Mouse (Mus musculus) mesoderm, embryonic 11.5 days (tissue): ENCODE data around the gene Trpm5.
A peak's percentile ranks its signal among the peaks of the same experiment; 100 is the strongest.

ENCODE experiments used
- DNase-seq: peaks from one replicate; pipeline ENCODE4 v3.0.0-alpha.2; 2012; ENCODE audit warnings: low read depth, low spot score

The Trpm5 gene

DNA sequence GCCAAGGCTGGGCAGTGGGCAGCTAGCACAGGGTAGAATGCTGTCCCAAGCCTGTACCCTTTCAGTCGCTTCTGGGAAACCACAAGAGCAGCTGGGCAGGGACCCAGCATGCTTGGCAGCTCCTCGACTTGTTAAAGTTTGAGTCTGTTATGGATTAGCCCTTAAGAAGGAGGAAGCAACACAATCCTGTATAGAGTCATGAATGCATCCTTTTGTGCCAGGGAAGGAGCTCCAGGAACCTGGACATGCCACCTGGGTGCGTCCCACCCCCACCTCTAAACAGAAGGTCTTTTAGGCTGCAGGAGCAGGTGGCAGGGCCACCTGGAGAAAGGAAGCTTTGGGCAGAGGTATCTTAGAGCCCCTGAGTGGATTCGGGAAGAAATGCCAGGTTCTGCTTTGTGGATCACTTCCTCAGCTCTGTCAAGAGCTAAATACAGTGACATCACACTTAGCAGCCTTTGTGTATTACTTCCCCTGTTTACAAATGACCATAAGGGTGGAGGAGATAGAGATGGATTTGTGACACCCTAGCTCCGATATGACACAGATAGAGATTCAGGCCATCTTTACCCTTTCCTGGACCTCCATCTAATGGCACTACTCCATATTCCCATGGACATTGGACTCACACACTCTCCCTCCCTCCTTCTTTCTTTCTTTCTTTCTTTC lies 35.1 kb downstream of the Trpm5 start:
- no peak for DNase-seq

DNA sequence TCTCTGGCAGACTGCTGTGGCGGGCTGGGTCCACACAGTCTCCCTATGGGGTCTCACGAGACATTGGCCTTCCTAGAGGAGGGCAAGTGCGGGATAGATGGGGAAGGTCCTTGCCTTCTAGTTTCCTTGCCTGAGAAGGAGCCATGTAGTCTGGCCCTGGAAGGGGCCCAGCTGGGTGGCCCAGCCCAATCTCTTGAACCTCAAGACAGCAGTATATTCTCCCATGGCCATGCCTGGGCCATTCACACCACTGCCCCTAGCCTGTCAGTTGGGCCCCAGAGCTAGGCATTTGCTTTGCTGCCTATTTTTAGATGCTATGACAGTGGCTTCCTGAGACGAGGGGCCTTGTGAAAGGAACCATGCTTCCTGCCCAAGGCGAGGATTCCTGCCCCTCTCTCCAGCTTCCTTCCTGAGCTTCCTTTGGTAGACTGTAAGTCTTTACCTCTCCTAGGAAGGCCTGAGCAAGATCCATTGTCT lies 36.2 kb downstream of the Trpm5 start:
- no peak for DNase-seq

GRCm38 (mm10) chr7:143057667-143058220 lies 36.7 kb downstream of the Trpm5 start:
- DNase-seq, result no peak

GRCm38 (mm10) chr7:143057023-143057422 lies 37.4 kb downstream of the Trpm5 start:
- no peak for DNase-seq

DNA sequence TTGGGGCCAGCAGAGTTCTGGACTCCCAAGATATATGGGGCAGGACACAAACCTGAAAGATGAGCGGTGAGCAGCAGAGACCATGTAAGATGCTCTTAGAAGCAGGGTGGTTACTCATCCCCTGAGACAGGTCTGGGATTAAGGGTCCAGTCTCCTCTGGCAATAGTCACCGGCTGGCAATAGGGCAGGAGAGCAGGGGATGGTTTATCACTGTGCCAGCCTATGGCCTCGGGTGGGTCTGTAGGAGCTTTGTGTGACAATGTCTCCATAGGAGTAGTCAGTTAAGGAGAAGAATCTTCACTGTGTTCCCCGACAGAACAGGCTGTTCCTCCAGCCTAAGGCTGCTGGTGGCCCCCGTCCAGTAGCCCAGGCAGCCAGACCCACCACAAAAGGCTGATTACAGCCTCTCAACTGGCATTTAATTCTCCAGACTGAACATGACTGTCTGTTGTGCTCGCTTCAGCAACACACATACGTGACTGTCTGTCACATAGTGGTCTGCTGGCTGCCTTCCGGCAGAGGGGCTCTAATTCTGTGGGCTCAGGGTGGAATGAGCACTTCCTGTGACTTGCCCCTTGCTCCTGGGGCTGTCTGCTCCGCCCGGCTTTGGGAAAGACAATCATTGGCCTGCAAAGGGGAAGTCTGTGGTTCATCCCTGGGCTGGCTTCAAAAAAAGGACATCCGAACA lies 38.8 kb downstream of the Trpm5 start:
- DNase-seq, result no peak

- no peak for DNase-seq
Observed at GRCm38 (mm10) chr7:143055001-143055400, 39.4 kb downstream of the Trpm5 start.

GRCm38 (mm10) chr7:143054612-143054965 lies 39.9 kb downstream of the Trpm5 start:
- no peak for DNase-seq

- DNase-seq, result no peak
Observed at GRCm38 (mm10) chr7:143053961-143054611, 40.4 kb downstream of the Trpm5 start.

DNA sequence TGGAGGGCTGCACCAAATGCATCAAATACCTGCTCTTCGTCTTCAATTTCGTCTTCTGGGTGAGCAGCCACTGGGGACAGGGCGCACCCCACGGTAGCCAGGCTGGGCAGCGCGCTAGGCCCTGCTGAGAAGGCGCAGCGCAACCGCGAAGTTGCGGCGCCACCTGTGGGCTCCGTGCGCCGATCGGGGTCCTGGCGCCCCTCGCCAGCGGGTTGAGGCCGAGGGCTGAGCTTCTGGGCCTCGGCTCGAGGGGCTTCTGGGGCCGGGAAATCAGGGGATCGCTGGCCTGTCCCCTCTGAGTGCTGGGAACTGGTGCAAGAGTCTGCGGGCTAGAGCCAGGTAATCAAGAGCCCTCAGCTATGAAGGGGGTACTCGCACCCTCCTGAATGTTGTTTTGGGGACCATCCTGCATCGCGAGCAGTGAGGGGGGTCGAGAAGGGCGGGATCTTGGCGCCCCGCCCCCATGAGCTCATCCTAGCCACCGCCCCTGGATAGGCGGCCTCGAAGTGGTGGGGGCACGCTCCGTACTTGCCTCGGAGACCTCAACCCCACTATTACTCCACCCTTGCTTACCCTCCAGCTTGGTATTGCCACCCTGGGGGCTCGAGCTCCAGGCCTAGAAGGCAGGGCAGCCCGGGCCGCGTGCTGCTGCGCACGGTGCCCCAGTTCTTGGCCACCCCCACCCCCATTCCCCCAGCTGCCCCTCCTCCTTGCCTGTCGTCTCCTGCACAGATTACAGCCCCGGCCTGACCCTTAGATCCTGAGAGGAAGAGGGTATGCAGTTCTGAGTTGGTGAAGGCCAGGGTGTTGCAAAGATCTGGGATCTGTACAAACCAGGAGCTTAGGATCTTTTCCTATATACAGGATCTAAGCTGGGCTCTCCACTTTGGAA lies 41.2 kb downstream of the Trpm5 start:
- DNase-seq, result peak; percentile 71

DNA sequence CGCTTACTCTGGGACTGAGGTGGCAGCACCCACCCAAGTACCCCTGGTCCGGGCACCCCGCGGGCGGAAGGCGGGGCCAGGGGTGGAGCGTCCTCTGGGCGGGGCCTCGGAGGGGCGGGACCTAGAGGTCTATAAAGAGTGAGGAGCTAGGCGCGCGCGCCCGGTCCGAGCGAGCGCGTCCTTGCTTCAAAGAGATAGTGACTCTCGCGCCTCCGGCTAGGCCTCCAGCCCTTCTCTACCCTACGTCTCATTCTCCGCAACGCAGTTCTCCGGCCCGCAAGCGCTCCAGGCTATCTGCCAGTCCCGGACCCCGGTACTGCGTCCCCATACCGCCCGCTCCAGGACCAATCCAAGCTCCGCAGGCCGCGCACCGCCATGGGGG lies 41.8 kb downstream of the Trpm5 start, which contains the start of gene Cd81:
TSS of gene Cd81 (plus strand) at position 114 of the 382 bp plus-strand sequence.
- peak; percentile 83 for DNase-seq

- no peak for DNase-seq
Observed at GRCm38 (mm10) chr7:143051316-143051715, 43.1 kb downstream of the Trpm5 start.

GRCm38 (mm10) chr7:143049841-143050816 lies 44.3 kb downstream of the Trpm5 start:
- no peak for DNase-seq

GRCm38 (mm10) chr7:143049331-143049730 lies 45.1 kb downstream of the Trpm5 start:
- no peak for DNase-seq

DNA sequence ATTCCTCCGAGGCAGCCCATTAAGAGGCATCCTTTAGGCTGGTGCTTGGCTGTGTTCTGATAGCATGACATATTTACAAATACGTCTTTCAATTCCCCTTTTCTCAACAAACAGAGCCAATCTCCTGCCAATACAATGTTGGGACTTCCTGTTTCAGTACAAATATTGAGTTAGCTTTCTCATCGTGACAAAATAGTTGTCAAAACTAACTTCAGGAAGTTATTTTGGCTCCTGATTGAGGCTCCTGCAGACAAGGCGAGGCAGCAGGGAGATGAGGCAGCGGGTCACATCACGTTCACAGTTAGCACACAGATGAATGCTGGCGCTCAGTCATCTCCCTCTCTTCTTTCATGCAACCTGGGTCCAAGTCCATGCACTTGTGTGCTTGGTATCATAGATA lies 48.1 kb downstream of the Trpm5 start:
- DNase-seq, result no peak

GRCm38 (mm10) chr7:143044826-143045206 lies 49.6 kb downstream of the Trpm5 start:
- no peak for DNase-seq

DNA sequence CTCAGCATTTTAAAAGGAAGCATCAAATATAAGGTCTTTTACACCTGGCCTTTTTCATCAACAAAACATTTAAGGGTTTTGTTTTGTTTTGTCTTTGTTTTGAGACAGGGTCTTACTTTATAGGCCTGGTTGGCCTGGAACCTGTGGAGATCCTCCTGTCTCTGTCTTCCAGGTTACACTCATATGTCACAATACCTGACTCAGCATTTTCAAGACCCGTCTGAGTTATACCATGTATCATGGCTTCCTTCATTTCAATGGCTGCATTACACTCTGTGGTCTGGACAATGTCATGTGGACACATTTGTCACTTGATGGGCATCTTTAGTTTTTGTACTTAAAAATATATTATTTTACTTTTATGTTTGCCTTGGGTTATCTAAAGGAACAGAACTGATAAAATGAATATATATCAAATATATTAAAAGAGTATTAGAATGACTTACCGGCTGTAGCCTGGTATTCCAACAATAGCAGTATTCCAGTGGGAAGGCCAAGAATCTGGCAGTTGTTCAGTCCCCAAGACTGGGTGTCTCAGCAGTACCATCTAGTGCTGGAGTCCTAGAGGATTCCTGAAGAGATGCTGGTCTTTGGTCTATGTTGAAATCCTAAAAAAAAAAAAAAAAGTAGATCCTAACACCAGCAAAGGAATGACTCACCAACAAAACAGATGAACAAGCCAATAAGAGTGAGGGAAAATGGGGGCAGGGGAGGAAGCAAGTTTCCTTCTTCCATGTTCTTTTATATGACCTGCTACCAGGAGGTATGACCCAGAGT lies 50.2 kb downstream of the Trpm5 start:
- no peak for DNase-seq

- no peak for DNase-seq
Observed at GRCm38 (mm10) chr7:143042897-143043300, 51.5 kb downstream of the Trpm5 start.

GRCm38 (mm10) chr7:143042089-143042488 lies 52.4 kb downstream of the Trpm5 start:
- DNase-seq, result no peak

DNA sequence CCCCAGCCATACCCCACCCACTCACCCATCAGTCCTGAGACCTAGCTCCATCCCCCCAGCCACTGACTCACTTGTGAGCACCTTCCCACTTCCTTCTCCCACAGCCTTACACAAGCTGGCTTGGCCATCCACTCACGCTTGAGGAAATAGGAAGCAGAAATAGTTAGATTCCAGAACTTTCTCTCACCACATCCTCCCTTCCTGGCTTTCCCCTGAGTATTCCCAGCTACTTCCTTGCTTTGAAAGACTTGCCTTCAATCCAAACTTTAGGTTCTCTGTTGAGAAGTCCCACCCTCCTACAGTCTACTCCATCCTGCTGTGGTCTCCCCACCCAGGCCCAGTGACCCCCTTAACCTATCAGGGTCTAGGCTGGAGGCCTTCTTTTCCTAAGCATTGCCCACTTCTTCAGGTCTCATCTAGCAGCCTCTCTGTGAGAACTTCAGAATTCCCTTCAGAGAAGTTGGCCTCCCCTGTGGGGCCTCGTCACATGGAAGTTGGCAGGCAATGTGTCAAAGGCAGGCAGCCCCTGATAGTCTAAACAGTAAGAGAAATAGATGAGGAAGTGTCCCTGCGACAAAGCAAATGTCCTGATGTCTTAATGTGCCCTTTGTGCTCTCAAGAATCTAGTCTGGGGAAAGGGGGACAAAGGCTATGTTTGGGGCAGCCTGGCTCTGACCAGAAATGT lies 53.2 kb downstream of the Trpm5 start:
- no peak for DNase-seq
